Mouse (Mus musculus) lung, postnatal 14 days (tissue): ENCODE measurements around the gene Jag1.
A peak's percentile ranks its signal among the peaks of the same experiment; 100 is the strongest.

Experiments used
- DNase-seq: peaks from one replicate; pipeline ENCODE4 v3.0.0; 2021

Jag1 gene

GRCm38 (mm10) chr2:137116025-137116674 lies at the start of gene Jag1:
Jag1 (minus strand) TSS chr2:137116644.
- peak; percentile 52 for DNase-seq

- DNase-seq = no peak
Measured at GRCm38 (mm10) chr2:137156018-137156417, 39.6 kb upstream of the Jag1 start.

- DNase-seq = no peak
Measured at GRCm38 (mm10) chr2:137153825-137154224, 37.4 kb upstream of the Jag1 start.

- DNase-seq = no peak
Measured at GRCm38 (mm10) chr2:137153172-137153667, 36.8 kb upstream of the Jag1 start.

- no peak for DNase-seq
Measured at GRCm38 (mm10) chr2:137150953-137151352, 34.5 kb upstream of the Jag1 start.

GRCm38 (mm10) chr2:137146938-137147666 lies 30.7 kb upstream of the Jag1 start:
- no peak for DNase-seq

- DNase-seq = no peak
Measured at GRCm38 (mm10) chr2:137138063-137138462, 21.6 kb upstream of the Jag1 start.

GRCm38 (mm10) chr2:137134035-137134434 lies 17.6 kb upstream of the Jag1 start:
- DNase-seq = no peak

- no peak for DNase-seq
Measured at GRCm38 (mm10) chr2:137124861-137125260, 8.4 kb upstream of the Jag1 start.

- peak; percentile 92 for DNase-seq
Measured at GRCm38 (mm10) chr2:137117321-137117690, 862 bp upstream of the Jag1 start.

- DNase-seq = peak; percentile 95
Measured at GRCm38 (mm10) chr2:137116675-137117320, 354 bp upstream of the Jag1 start.

GRCm38 (mm10) chr2:137115241-137116024 lies 1.0 kb downstream of the Jag1 start:
- DNase-seq = peak; percentile 46

- peak; percentile 84 for DNase-seq
Measured at GRCm38 (mm10) chr2:137114248-137115096, 2.0 kb downstream of the Jag1 start.

- no peak for DNase-seq
Measured at GRCm38 (mm10) chr2:137113288-137114061, 3.0 kb downstream of the Jag1 start.

GRCm38 (mm10) chr2:137110214-137110898 lies 6.1 kb downstream of the Jag1 start:
- DNase-seq = no peak

- DNase-seq = peak; percentile 18
Measured at GRCm38 (mm10) chr2:137109321-137110213, 6.9 kb downstream of the Jag1 start.

- no peak for DNase-seq
Measured at GRCm38 (mm10) chr2:137107946-137108345, 8.5 kb downstream of the Jag1 start.

- no peak for DNase-seq
Measured at GRCm38 (mm10) chr2:137107203-137107602, 9.2 kb downstream of the Jag1 start.

GRCm38 (mm10) chr2:137101074-137101473 lies 15.4 kb downstream of the Jag1 start:
- DNase-seq = no peak
